Mouse (Mus musculus) intestine, embryonic 15.5 days (tissue): ENCODE measurements around the gene Lrrc32. TPM values are rescaled to one million over a fixed set of nuclear protein-coding genes. Genes with fewer than 3 reads are reported as not detected.

Source experiments
- ATAC-seq: fragments of 200-750 bp; cut with Nextera tagmentation; 2 replicates; pipeline ENCODE4 v1.8.0; 2017; ENCODE audit warnings: moderate TSS enrichment, moderate library complexity
- H3K27ac ChIP-seq: fragments of 300-500 bp; sonication (generic); 2 replicates; pipeline ENCODE4 v1.5.1; 2015; ENCODE audit warnings: mild to moderate bottlenecking, inconsistent platforms
- H3K27me3 ChIP-seq: fragments of 300-500 bp; sonication (generic); replicated peaks from 2 replicates; pipeline ENCODE4 v1.6.1; 2015; ENCODE audit warnings: inconsistent platforms
- H3K36me3 ChIP-seq: fragments of 300-500 bp; sonication (generic); 2 replicates; pipeline ENCODE4 v1.6.1; 2015; ENCODE audit warnings: inconsistent platforms
- H3K4me1 ChIP-seq: fragments of 300-500 bp; sonication (generic); replicated peaks from 2 replicates; pipeline ENCODE4 v1.6.1; 2015; ENCODE audit warnings: inconsistent platforms
- H3K4me2 ChIP-seq: fragments of 300-500 bp; sonication (generic); replicated peaks from 2 replicates; pipeline ENCODE4 v1.6.1; 2015; ENCODE audit warnings: mild to moderate bottlenecking, inconsistent platforms
- H3K4me3 ChIP-seq: fragments of 300-500 bp; sonication (generic); replicated peaks from 2 replicates; pipeline ENCODE4 v1.5.1; 2015; ENCODE audit warnings: inconsistent platforms
- H3K9ac ChIP-seq: fragments of 300-500 bp; sonication (generic); 2 replicates; pipeline ENCODE4 v1.6.1; 2015; ENCODE audit warnings: inconsistent platforms
- H3K9me3 ChIP-seq: fragments of 300-500 bp; sonication (generic); 2 replicates; pipeline ENCODE4 v1.6.1; 2016; ENCODE audit warnings: inconsistent platforms
- WGBS: fragments of 180-500 bp; shearing (Covaris S2); methylation state at CpG from one replicate; pipeline ENCODE4 v1.1.7; 2015; 5-methylcytosine and 5-hydroxymethylcytosine counted together
- polyA plus RNA-seq: library from polyadenylated mRNA; unstranded; fragments of >200 nt; fragmentation: Nextera tagmentation; extraction: Ambion mirVana; gene quantifications from 2 replicates; pipeline ENCODE4 v1.2.1, GENCODE M21; 2015

The Lrrc32 gene
- polyA plus RNA-seq, 1 experiment from 2014 or later, result 12.4 TPM

DNA sequence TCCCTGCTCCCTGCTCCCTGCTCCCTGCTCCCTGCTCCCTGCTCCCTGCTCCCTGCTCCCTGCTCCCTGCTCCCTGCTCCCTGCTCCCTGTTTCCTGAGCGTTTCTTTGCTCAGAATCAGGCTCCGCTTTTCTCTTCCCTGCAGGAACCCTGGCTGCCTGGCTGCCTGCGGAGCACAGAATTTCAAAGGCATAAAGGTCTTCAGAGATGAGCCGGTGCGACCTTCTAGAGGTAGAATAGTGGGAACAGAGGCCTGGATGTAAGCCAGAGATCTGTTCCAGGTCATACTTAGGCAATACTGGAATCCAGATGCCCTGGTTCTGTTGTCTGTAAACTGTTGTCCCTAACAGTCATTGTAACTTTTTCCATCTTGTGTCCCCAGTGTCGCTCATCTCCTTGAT lies 35.3 kb downstream of the Lrrc32 start:
- H3K4me2 ChIP-seq, result 0 out of 2 replicates have a peak overlapping the region, but pooled peaks have one; percentile 6
- 39% methylated on average over 6 of the region's 6 CpGs for WGBS
- no peaks in the 10 kb centered on the region for H3K27me3 ChIP-seq
- H3K4me1 ChIP-seq, result peaks cover 27% of the 10 kb centered on the region
- peak overlapping the region; percentile 84 for H3K27ac ChIP-seq
- H3K4me3 ChIP-seq, result no peak overlapping the region
- H3K36me3 ChIP-seq, result no peaks in the 10 kb centered on the region
- no peak for ATAC-seq
- no peak overlapping the region for H3K9ac ChIP-seq
- no peaks in the 10 kb centered on the region for H3K9me3 ChIP-seq

GRCm38 (mm10) chr7:98524869-98525699 lies 36.0 kb downstream of the Lrrc32 start:
- Histone ChIP-seq H3K27me3 (no peaks in the 10 kb centered on the region), H3K9me3 (no peaks in the 10 kb centered on the region), H3K4me1 (peaks cover 27% of the 10 kb centered on the region), H3K4me3 (no peak overlapping the region), H3K27ac (peak overlapping the region; percentile 84), H3K4me2 (no peak overlapping the region), H3K36me3 (no peaks in the 10 kb centered on the region), H3K9ac (no peak overlapping the region)
- no peak for ATAC-seq
- 69% methylated on average over 6 of the region's 6 CpGs for WGBS

DNA sequence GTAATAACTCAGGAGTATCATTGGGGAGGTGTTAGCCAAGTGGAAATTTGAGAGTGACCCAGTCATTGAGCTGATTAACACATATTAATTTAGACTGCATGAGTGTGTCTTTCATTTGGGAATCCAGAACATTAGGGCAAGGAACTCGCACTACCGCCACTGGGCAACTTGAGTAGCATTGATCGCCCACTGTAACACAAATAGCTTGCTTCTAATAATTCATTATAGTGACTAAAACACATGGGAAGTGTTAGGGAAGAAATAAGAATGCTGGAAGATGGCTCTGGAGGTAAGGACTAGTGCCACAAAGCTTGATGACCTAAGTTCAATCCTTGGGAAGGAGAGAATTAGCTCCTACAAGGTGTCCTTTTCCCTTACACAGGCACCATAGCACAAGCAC lies 38.0 kb downstream of the Lrrc32 start:
- ATAC-seq, result no peak
- Histone ChIP-seq H3K27ac (no peak overlapping the region), H3K4me3 (no peak overlapping the region), H3K4me2 (no peak overlapping the region), H3K4me1 (peaks cover 27% of the 10 kb centered on the region), H3K27me3 (no peaks in the 10 kb centered on the region), H3K9me3 (no peaks in the 10 kb centered on the region), H3K9ac (no peak overlapping the region), H3K36me3 (no peaks in the 10 kb centered on the region)
- WGBS, result 91% methylated on average over 3 of the region's 3 CpGs

- no peak overlapping the region for H3K27ac ChIP-seq
- no peak overlapping the region for H3K4me2 ChIP-seq
- no peak overlapping the region for H3K4me3 ChIP-seq
- H3K36me3 ChIP-seq, result no peaks in the 10 kb centered on the region
- H3K4me1 ChIP-seq, result no peaks in the 10 kb centered on the region
- no peak for ATAC-seq
- no peaks in the 10 kb centered on the region for H3K27me3 ChIP-seq
- 65% methylated on average over 7 of the region's 7 CpGs for WGBS
- H3K9me3 ChIP-seq, result no peaks in the 10 kb centered on the region
- no peak overlapping the region for H3K9ac ChIP-seq
Observed at GRCm38 (mm10) chr7:98531612-98532011, 42.5 kb downstream of the Lrrc32 start.

DNA sequence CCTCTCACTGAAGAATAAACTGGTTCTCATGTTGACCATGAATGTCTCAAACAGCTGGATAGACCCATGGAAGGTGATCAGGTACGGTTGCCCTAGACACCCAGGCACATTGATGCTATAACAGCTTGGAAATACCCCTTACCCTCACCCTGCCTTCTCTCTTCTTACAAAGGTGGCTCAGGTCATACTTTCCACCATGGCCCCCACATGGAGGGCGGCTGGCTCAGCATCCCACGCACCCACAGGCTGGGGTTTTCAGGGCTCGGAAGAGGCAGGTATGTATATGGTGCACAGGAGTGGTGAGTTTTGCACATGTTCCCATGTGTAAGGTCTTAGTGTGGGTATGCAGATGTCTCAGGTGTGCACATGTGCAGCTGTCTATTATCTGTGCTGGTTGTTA lies 43.9 kb downstream of the Lrrc32 start:
- Histone ChIP-seq H3K36me3 (no peaks in the 10 kb centered on the region), H3K4me1 (peaks cover 6% of the 10 kb centered on the region), H3K4me3 (no peak overlapping the region), H3K27me3 (no peaks in the 10 kb centered on the region), H3K9ac (no peak overlapping the region), H3K9me3 (no peaks in the 10 kb centered on the region), H3K4me2 (no peak overlapping the region), H3K27ac (no peak overlapping the region)
- no peak for ATAC-seq
- WGBS, result 89% methylated on average over 4 of the region's 4 CpGs

GRCm38 (mm10) chr7:98534432-98534855 lies 45.4 kb downstream of the Lrrc32 start:
- no peak overlapping the region for H3K4me2 ChIP-seq
- ATAC-seq, result no peak
- no peaks in the 10 kb centered on the region for H3K27me3 ChIP-seq
- no peaks in the 10 kb centered on the region for H3K9me3 ChIP-seq
- no peak overlapping the region for H3K4me3 ChIP-seq
- peaks cover 10% of the 10 kb centered on the region for H3K4me1 ChIP-seq
- H3K27ac ChIP-seq, result no peak overlapping the region
- H3K9ac ChIP-seq, result no peak overlapping the region
- H3K36me3 ChIP-seq, result no peaks in the 10 kb centered on the region
- 85% methylated on average over 13 of the region's 13 CpGs for WGBS

- ATAC-seq, result no peak
- Histone ChIP-seq H3K9me3 (no peaks in the 10 kb centered on the region), H3K27ac (no peak overlapping the region), H3K27me3 (no peaks in the 10 kb centered on the region), H3K4me3 (no peak overlapping the region), H3K36me3 (no peaks in the 10 kb centered on the region), H3K4me2 (no peak overlapping the region), H3K9ac (no peak overlapping the region), H3K4me1 (peaks cover 10% of the 10 kb centered on the region)
- 85% methylated on average over 6 of the region's 6 CpGs for WGBS
Observed at GRCm38 (mm10) chr7:98535191-98535590, 46.1 kb downstream of the Lrrc32 start.

DNA sequence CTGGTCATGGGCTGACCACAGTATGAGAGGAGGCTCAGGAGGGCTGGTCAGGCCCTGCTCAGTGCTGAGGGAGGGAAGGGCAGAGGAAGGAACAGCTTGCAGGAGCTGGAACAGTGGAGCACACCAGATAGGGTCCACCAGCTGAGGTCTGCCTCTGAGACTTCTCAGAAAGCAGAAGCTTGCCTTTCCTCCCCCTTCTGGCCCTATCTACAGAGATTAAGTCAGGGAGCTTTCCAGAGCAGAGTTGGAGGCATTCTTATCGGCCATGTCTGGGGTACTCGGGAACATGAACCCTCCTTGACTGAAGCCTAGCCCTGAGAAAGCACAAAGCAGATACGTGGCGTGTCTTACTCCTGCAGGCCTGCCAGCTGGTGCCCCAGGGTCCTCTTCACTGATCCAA lies 46.8 kb downstream of the Lrrc32 start:
- H3K9ac ChIP-seq, result no peak overlapping the region
- no peak overlapping the region for H3K4me3 ChIP-seq
- no peak overlapping the region for H3K27ac ChIP-seq
- no peak for ATAC-seq
- H3K4me2 ChIP-seq, result no peak overlapping the region
- H3K27me3 ChIP-seq, result no peaks in the 10 kb centered on the region
- H3K9me3 ChIP-seq, result no peaks in the 10 kb centered on the region
- peaks cover 10% of the 10 kb centered on the region for H3K4me1 ChIP-seq
- WGBS, result 84% methylated on average over 4 of the region's 4 CpGs
- H3K36me3 ChIP-seq, result no peaks in the 10 kb centered on the region

DNA sequence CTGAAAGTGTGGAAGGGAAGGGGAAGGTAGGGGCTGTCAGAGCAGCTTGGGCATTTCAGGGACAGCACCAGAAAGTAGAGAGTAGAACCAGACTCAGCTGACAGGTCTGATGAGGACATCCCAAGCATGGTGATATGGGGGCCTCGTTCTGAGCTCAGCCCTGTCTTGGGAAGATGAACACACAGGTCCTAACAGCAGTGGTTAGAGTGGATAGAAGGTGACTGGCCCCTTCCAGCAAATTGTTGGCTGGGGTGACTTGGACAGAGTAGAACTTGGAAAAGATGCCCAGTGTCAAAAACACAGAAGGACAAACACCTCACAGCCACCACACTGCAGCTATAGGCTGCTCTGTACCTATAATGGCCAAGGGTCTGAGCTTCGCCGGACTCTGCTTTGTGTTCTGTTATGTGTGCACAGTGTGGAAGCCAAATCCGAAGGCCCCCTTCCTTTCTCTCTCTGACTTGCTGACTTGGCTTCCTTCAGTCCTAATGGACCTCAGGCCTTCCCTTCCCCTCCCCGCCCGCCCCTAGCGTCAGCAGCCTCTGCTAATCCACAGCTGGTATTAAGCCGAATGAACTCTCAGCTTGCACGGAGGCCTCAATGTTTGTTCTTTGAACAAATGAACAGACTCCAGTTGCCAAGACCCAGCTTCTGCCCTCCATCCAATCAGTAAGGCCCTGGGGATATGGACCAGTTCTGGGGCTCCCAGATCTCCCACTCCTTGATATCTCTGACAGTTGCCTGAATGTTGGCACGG lies 48.3 kb downstream of the Lrrc32 start:
- Histone ChIP-seq H3K4me3 (no peak overlapping the region), H3K27me3 (no peaks in the 10 kb centered on the region), H3K9me3 (no peaks in the 10 kb centered on the region), H3K4me1 (peaks cover 13% of the 10 kb centered on the region), H3K36me3 (no peaks in the 10 kb centered on the region), H3K27ac (peak overlapping the region; percentile 62), H3K9ac (no peak overlapping the region), H3K4me2 (no peak overlapping the region)
- ATAC-seq, result peak; percentile 35
- 33% methylated on average over 10 of the region's 10 CpGs for WGBS

DNA sequence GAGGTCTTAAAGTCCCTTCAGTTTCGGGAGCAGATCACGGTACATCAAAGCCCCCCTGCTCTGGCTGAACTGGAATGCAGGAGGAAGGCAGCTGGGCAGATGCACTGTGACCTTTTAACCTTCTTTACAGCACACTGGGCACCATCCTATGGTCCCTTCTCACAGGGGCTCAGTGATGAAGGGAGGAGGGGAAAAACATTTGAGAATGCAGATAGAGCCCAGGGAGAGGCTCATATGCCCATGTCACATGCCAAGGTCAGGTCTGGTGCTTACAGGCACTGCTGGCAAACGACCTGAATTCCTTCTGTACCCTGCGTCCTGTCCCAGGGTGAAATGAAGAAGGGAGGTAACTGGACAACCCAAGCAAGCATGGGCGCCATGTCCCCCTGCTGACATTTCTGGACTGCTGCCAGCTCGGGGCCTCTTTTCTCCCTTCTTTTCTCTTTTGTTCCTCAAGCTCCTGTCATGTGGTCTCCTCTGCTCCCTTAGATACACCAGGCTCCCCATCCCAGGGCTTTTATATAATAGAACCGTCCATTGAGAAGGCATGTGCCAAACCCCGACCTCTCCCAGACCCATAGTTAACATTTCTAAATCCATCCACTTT lies 49.0 kb downstream of the Lrrc32 start:
- no peaks in the 10 kb centered on the region for H3K9me3 ChIP-seq
- peak overlapping the region; percentile 62 for H3K27ac ChIP-seq
- H3K27me3 ChIP-seq, result no peaks in the 10 kb centered on the region
- no peak overlapping the region for H3K9ac ChIP-seq
- H3K4me3 ChIP-seq, result no peak overlapping the region
- peaks cover 16% of the 10 kb centered on the region for H3K4me1 ChIP-seq
- 50% methylated on average over 8 of the region's 8 CpGs for WGBS
- H3K4me2 ChIP-seq, result no peak overlapping the region
- no peaks in the 10 kb centered on the region for H3K36me3 ChIP-seq
- ATAC-seq, result 0 out of 2 replicates have a peak, but pooled peaks have one; percentile 9

GRCm38 (mm10) chr7:98540879-98541278 lies 51.8 kb downstream of the Lrrc32 start:
- H3K27ac ChIP-seq, result no peak overlapping the region
- whole genome bisulfite sequencing, result 76% methylated on average over 2 of the region's 2 CpGs
- H3K9me3 ChIP-seq, result no peaks in the 10 kb centered on the region
- ATAC-seq, result no peak
- no peak overlapping the region for H3K4me3 ChIP-seq
- no peak overlapping the region for H3K9ac ChIP-seq
- no peaks in the 10 kb centered on the region for H3K36me3 ChIP-seq
- H3K4me2 ChIP-seq, result no peak overlapping the region
- no peaks in the 10 kb centered on the region for H3K27me3 ChIP-seq
- peaks cover 18% of the 10 kb centered on the region for H3K4me1 ChIP-seq

DNA sequence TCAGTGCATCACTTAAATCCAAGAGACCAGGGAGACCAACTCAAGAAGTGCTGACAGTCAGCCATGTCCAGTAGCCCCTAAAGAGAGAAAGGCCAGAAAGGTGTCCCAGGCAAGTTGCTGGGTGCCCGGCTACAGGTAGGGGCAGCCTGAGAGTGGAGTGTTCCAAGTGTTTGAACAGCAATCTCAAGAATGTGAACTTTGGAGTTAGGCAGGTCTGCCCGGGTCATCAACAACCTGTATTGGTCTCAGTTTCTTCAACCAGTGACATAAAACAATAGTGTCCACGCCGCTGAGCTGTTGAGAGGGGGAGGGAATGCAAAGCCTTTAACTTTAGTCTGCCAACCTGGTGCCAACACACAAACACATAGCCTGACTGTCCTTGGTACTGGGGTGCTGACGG lies 52.5 kb downstream of the Lrrc32 start:
- H3K27me3 ChIP-seq, result no peaks in the 10 kb centered on the region
- no peak overlapping the region for H3K4me2 ChIP-seq
- H3K27ac ChIP-seq, result no peak overlapping the region
- no peak overlapping the region for H3K9ac ChIP-seq
- H3K9me3 ChIP-seq, result no peaks in the 10 kb centered on the region
- 72% methylated on average over 5 of the region's 5 CpGs for WGBS
- no peak overlapping the region for H3K4me3 ChIP-seq
- H3K36me3 ChIP-seq, result no peaks in the 10 kb centered on the region
- peak; percentile 74 for ATAC-seq
- peaks cover 18% of the 10 kb centered on the region for H3K4me1 ChIP-seq
